ENCODE assay signal across 10 mouse cellular contexts in genomic region chr7:19564455-19564854, GRCm38 (mm10). TPM values are rescaled to one million over a fixed set of nuclear protein-coding genes. Genes with fewer than 3 reads are reported as not detected.
DNase-seq lines count a peak whose midpoint lies in the region; ATAC-seq and TF ChIP-seq lines count a peak whose summit lies in the region.
"Had no signal": no experiment of that assay in that cellular context is flagged by ENCODE, and none has a peak within 500 bp of the region (broad histone marks: within the 10 kb centered on the region; RNA-seq: fewer than 3 reads in every experiment).

No protein-coding gene starts in this region.

- peaks cover 24% of the 10 kb centered on the region; the same call in 1 of the 2 replicates for H3K36me3 ChIP-seq in kidney, postnatal 0 days (ENCODE audit: insufficient read depth, low read length)

- no peaks in the 10 kb centered on the region for H3K27me3 ChIP-seq in kidney, postnatal 0 days (ENCODE audit: insufficient read depth, low read length)

- H3K4me3 ChIP-seq in kidney, postnatal 0 days (replicated peaks; ENCODE audit: low read depth, low read length), result no peak overlapping the region

- no peak for DNase-seq in kidney, postnatal 0 days (ENCODE audit: low spot score)
- no peak for DNase-seq in kidney, postnatal 36 days
- DNase-seq in 3T3-L1 (ENCODE audit: low read depth, low spot score), result peak; percentile 50
- DNase-seq in 416B (ENCODE audit: low read depth), result peak; percentile 55
- DNase-seq in induced T-regulatory cell, adult 2 months (ENCODE audit: low read depth), result peak; percentile 44
- no peak for DNase-seq in right cerebral cortex, postnatal 14 days
- DNase-seq in cerebellum, postnatal 4 days (ENCODE audit: low spot score in 2 of 2), result no peak
- DNase-seq: cerebellum, postnatal 25 days; spleen, adult 18-20 months had no signal

- peaks cover 16% of the 10 kb centered on the region for H3K4me1 ChIP-seq in kidney, postnatal 0 days (replicated peaks; ENCODE audit: insufficient read depth, low read length)

- no peak for ATAC-seq in kidney, postnatal 0 days (replicated peaks; ENCODE audit: low FRiP score, low read depth)

- 94% methylated on average over 4 of the region's 4 CpGs for WGBS in kidney, postnatal 0 days

- H3K4me2 ChIP-seq in kidney, postnatal 0 days (ENCODE audit: low read length), result no peak overlapping the region

- no peak overlapping the region for H3K27ac ChIP-seq in kidney, postnatal 0 days
- H3K27ac ChIP-seq: macrophage had no signal

- H3K9me3 ChIP-seq in kidney, postnatal 0 days (replicated peaks; ENCODE audit: low read length), result no peaks in the 10 kb centered on the region

- H3K9ac ChIP-seq in kidney, postnatal 0 days (ENCODE audit: low read depth, low read length), result no peak overlapping the region

- peak; percentile 39; the same call in 1 of the 2 replicates for TF ChIP-seq CTCF in kidney, postnatal 0 days (IDR thresholded peaks at IDR 0.05; ENCODE audit: low read depth)

RNA-seq across cellular contexts. Expression of gene Ppp1r37, which starts 1.6 kb away (rescaled TPM):
- 15.3 and 17.1 TPM in 2 replicates for polyA plus RNA-seq in kidney, postnatal 0 days (2015; fragmentation: Nextera tagmentation; extraction: Ambion mirVana)

RNA-seq across cellular contexts. Expression of gene Zfp296, which starts 12.6 kb away (rescaled TPM):
- polyA plus RNA-seq in kidney, postnatal 0 days (2015; fragmentation: Nextera tagmentation; extraction: Ambion mirVana), result 0.17 and 0.34 TPM in 2 replicates

RNA-seq across cellular contexts. Expression of gene Gemin7, which starts 12.9 kb away (rescaled TPM):
- 164 and 167 TPM in 2 replicates for polyA plus RNA-seq in kidney, postnatal 0 days (2015; fragmentation: Nextera tagmentation; extraction: Ambion mirVana)

RNA-seq across cellular contexts. Expression of gene Clasrp, which starts 39.8 kb away (rescaled TPM):
- 33.5 and 35.1 TPM in 2 replicates for polyA plus RNA-seq in kidney, postnatal 0 days (2015; fragmentation: Nextera tagmentation; extraction: Ambion mirVana)

RNA-seq across cellular contexts. Expression of gene Nkpd1, which starts 46.8 kb away (rescaled TPM):
- polyA plus RNA-seq in kidney, postnatal 0 days (2015; fragmentation: Nextera tagmentation; extraction: Ambion mirVana), result not detected in 2 replicates
- polyA plus RNA-seq: macrophage had no signal

Comparison
In these comparisons a context has a peak if more than half of its experiments do, and no peak if none do; other contexts are left out.
1. DNase-seq: peak in 3T3-L1 (single experiment), 416B (single experiment) and induced T-regulatory cell, adult 2 months (single experiment); none in kidney, postnatal 0 days (single experiment), kidney, postnatal 36 days (0 of 2), right cerebral cortex, postnatal 14 days (single experiment) and cerebellum, postnatal 4 days (0 of 2).